Mouse (Mus musculus) G1E (cell line): ENCODE measurements around the gene Prkcz.

Experiments
- CTCF ChIP-seq: IDR thresholded peaks from 2 replicates; pipeline ENCODE4 v1.5.1; 2012; ENCODE audit warnings: low read depth, low read length, inconsistent platforms, mixed read lengths
- GATA1 ChIP-seq: IDR thresholded peaks from 2 replicates; pipeline ENCODE4 v1.6.1; 2012; ENCODE audit warnings: borderline replicate concordance, low read length, inconsistent platforms, mixed read lengths
- POLR2AphosphoS5 ChIP-seq: IDR thresholded peaks from 2 replicates; pipeline ENCODE4 v1.6.1; 2012; ENCODE audit warnings: low read depth, low read length, inconsistent platforms; ENCODE audit not compliant: insufficient replicate concordance

GRCm38 (mm10) chr4:155235311-155236119, 125.6 kb downstream of the Prkcz start:
- TF ChIP-seq CTCF (no peak), POLR2AphosphoS5 (no peak), GATA1 (no peak)
